Mouse (Mus musculus): ENCODE data around the gene Taar8c.
"Not testable (repeated sequence)": the region's sequence is repeated elsewhere in the genome, so short reads cannot be mapped to it uniquely, and the experiment has no call there.

DNA sequence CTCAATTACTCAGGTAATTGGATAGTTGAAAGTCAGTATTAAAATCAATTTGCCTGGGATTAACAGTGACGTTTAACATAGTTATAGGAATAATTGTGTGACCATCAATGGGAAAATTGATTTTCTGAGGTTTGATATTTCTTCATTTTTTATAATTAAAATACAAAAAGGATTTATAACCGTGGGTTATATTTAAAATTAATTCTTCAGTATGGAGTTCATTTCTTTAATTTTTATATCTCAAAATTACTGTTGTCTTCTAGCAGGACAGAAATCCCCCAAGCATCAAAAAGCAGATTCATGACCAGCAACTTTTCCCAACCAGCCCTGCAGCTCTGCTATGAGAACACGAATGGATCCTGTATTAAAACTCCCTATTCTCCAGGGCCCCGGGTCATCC, 25.5 kb downstream of the Taar8c start, which contains the start of gene Taar8a:
- not testable (repeated sequence) for TF ChIP-seq CTCF (IDR thresholded peaks at IDR 0.05; ENCODE audit: low read depth); EP300 (optimal IDR thresholded peaks at IDR 0.05)
